Mouse (Mus musculus) MEL (cell line): Measurements from ENCODE around the gene Plek. TPM values are rescaled to one million over a fixed set of nuclear protein-coding genes. Genes with fewer than 3 reads are reported as not detected.
"Not testable (repeated sequence)": the region's sequence is repeated elsewhere in the genome, so short reads cannot be mapped to it uniquely, and the experiment has no call there.

Experiments
- DNase-seq: peaks from one replicate; pipeline ENCODE4 v3.0.0; 2011; ENCODE audit warnings: low read depth, low spot score
- H3K27ac ChIP-seq: 2 replicates; pipeline ENCODE4 v1.5.1; 2012; ENCODE audit warnings: low read depth, mild to moderate bottlenecking, control low read depth, low read length, moderate library complexity; ENCODE audit not compliant: control insufficient read depth
- H3K27me3 ChIP-seq, 2 experiments: fragments of 150-350 bp in 1 of 2; sonication (generic) in 1 of 2; 2 replicates each; pipeline ENCODE4 v1.6.1; 2012; ENCODE audit warnings: low read length in 2 of 2, mild to moderate bottlenecking in 2 of 2, improper control_type of control experiment in 1 of 2, moderate library complexity in 1 of 2; ENCODE audit not compliant: insufficient read depth in 2 of 2, control insufficient read depth in 1 of 2
- H3K36me3 ChIP-seq, 2 experiments: 2 replicates each; pipeline ENCODE4 v1.6.1; 2012 to 2014; ENCODE audit warnings: low read length in 2 of 2, improper control_type of control experiment in 1 of 2, inconsistent platforms in 1 of 2, mild to moderate bottlenecking in 1 of 2; ENCODE audit not compliant: insufficient read depth in 2 of 2, control insufficient read depth in 1 of 2
- H3K4me1 ChIP-seq, 2 experiments: fragments of 150-350 bp in 1 of 2; sonication (generic) in 1 of 2; 2 replicates each; pipeline ENCODE4 v1.6.1; 2012; ENCODE audit warnings: low read length in 2 of 2, improper control_type of control experiment in 1 of 2, mild to moderate bottlenecking in 1 of 2; ENCODE audit not compliant: insufficient read depth in 2 of 2, control insufficient read depth in 1 of 2
- H3K4me3 ChIP-seq, 2 experiments: fragments of 150-350 bp in 1 of 2; sonication (generic) in 1 of 2; 2 replicates each; pipeline ENCODE4 v1.5.1; 2012; ENCODE audit warnings: low read depth in 2 of 2, low read length in 2 of 2, mild to moderate bottlenecking in 2 of 2, moderate library complexity in 2 of 2, control low read depth in 1 of 2, improper control_type of control experiment in 1 of 2; ENCODE audit not compliant: control insufficient read depth in 1 of 2, insufficient read depth in 1 of 2
- H3K79me2 ChIP-seq: 2 replicates; pipeline ENCODE4 v1.6.1; 2012; ENCODE audit warnings: mild to moderate bottlenecking, low read length, moderate library complexity; ENCODE audit not compliant: control insufficient read depth, poor library complexity, insufficient read depth
- H3K9ac ChIP-seq: 2 replicates; pipeline ENCODE4 v1.6.1; 2012; ENCODE audit warnings: low read depth, mild to moderate bottlenecking, control low read depth, low read length, moderate library complexity; ENCODE audit not compliant: control insufficient read depth, poor library complexity, severe bottlenecking
- H3K9me3 ChIP-seq: fragments of 150-350 bp; sonication (generic); replicated peaks from 2 replicates; pipeline ENCODE4 v1.6.1; 2012; ENCODE audit warnings: mild to moderate bottlenecking, low read length, improper control_type of control experiment, moderate library complexity; ENCODE audit not compliant: insufficient read depth
- CHD1 ChIP-seq: IDR thresholded peaks from 2 replicates; pipeline ENCODE4 v1.6.1; 2012; ENCODE audit warnings: low read depth, mild to moderate bottlenecking, inconsistent platforms, low read length, improper control_type of control experiment
- CTCF ChIP-seq, 3 experiments: IDR thresholded peaks in 2 of 3; conservative IDR thresholded peaks in 1 of 3; 2 replicates each; pipeline ENCODE4 v1.5.1; 2011 to 2012; ENCODE audit warnings: low read length in 3 of 3, low read depth in 2 of 3, mild to moderate bottlenecking in 2 of 3, improper control_type of control experiment in 1 of 3, inconsistent platforms in 1 of 3, mixed read lengths in 1 of 3, moderate library complexity in 1 of 3; ENCODE audit not compliant: control insufficient read depth in 1 of 3, insufficient read depth in 1 of 3, poor library complexity in 1 of 3, severe bottlenecking in 1 of 3
- GABPA ChIP-seq: IDR thresholded peaks from 2 replicates; pipeline ENCODE4 v1.6.1; 2012; ENCODE audit warnings: low read depth, mild to moderate bottlenecking, inconsistent platforms, low read length, improper control_type of control experiment, moderate library complexity
- HCFC1 ChIP-seq: IDR thresholded peaks from 2 replicates; pipeline ENCODE4 v1.6.1; 2012; ENCODE audit warnings: low read depth, mild to moderate bottlenecking, inconsistent platforms, low read length, improper control_type of control experiment, moderate library complexity
- MAFK ChIP-seq: IDR thresholded peaks from 2 replicates; pipeline ENCODE4 v1.6.1; 2011; ENCODE audit warnings: low read depth, mild to moderate bottlenecking, low read length, improper control_type of control experiment, borderline replicate concordance
- MXI1 ChIP-seq: IDR thresholded peaks from 2 replicates; pipeline ENCODE4 v1.6.1; 2011; ENCODE audit warnings: mild to moderate bottlenecking, low read depth, low read length, improper control_type of control experiment
- POLR2AphosphoS2 ChIP-seq: IDR thresholded peaks from 2 replicates; pipeline ENCODE4 v1.6.1; 2011; ENCODE audit warnings: low read length, improper control_type of control experiment
- POLR2AphosphoS5 ChIP-seq: IDR thresholded peaks from 2 replicates; pipeline ENCODE4 v1.6.1; 2012; ENCODE audit warnings: low read depth, borderline replicate concordance, mild to moderate bottlenecking, inconsistent platforms, low read length, moderate library complexity, mixed read lengths
- SIN3A ChIP-seq: IDR thresholded peaks from 2 replicates; pipeline ENCODE4 v1.6.1; 2012; ENCODE audit warnings: low read length, improper control_type of control experiment, inconsistent platforms
- SMC3 ChIP-seq: IDR thresholded peaks from 2 replicates; pipeline ENCODE4 v1.6.1; 2011; ENCODE audit warnings: low read depth, low read length, improper control_type of control experiment
- TAL1 ChIP-seq: IDR thresholded peaks from 2 replicates; pipeline ENCODE4 v1.6.1; 2012; ENCODE audit warnings: mild to moderate bottlenecking, inconsistent platforms, low read length, moderate library complexity, mixed read lengths
- TBP ChIP-seq: IDR thresholded peaks from 2 replicates; pipeline ENCODE4 v1.8.0; 2011; ENCODE audit warnings: low read depth, low read length, improper control_type of control experiment
- TCF12 ChIP-seq: IDR thresholded peaks from 2 replicates; pipeline ENCODE4 v1.6.1; 2014; ENCODE audit warnings: low read depth, mild to moderate bottlenecking, inconsistent platforms, low read length, improper control_type of control experiment, moderate library complexity
- ZC3H11A ChIP-seq: IDR thresholded peaks from 2 replicates; pipeline ENCODE4 v1.6.1; 2012; ENCODE audit warnings: low read depth, mild to moderate bottlenecking, inconsistent platforms, low read length, improper control_type of control experiment
- ZKSCAN1 ChIP-seq: IDR thresholded peaks from 2 replicates; pipeline ENCODE4 v1.6.1; 2012; ENCODE audit warnings: low read depth, mild to moderate bottlenecking, inconsistent platforms, low read length, improper control_type of control experiment, moderate library complexity
- ZNF384 ChIP-seq: IDR thresholded peaks from 2 replicates; pipeline ENCODE4 v1.6.1; 2012; ENCODE audit warnings: low read depth, mild to moderate bottlenecking, inconsistent platforms, low read length, improper control_type of control experiment
- polyA plus RNA-seq, 2 experiments: library from polyadenylated mRNA; stranded (reverse) in 1 of 2; unstranded in 1 of 2; fragments of >175 nt in 1 of 2; fragments of >200 nt in 1 of 2; gene quantifications; 2 replicates each; pipeline versions ENCODE4 v1.2.1 to v1.2.4; 2012; ENCODE audit warnings: low replicate concordance in 2 of 2, low read depth in 1 of 2; ENCODE audit not compliant: insufficient read length in 2 of 2, insufficient read depth in 1 of 2, missing spikeins in 1 of 2
- total RNA-seq: library from RNA; depleted of rRNA; stranded (reverse); fragments of 300-350 nt; gene quantifications from 2 replicates; pipeline ENCODE4 v1.2.3, GENCODE M21; 2012

Gene Plek
- total and polyA plus RNA-seq, 3 experiments = 51.5 to 357 (median 76.7) TPM

DNA sequence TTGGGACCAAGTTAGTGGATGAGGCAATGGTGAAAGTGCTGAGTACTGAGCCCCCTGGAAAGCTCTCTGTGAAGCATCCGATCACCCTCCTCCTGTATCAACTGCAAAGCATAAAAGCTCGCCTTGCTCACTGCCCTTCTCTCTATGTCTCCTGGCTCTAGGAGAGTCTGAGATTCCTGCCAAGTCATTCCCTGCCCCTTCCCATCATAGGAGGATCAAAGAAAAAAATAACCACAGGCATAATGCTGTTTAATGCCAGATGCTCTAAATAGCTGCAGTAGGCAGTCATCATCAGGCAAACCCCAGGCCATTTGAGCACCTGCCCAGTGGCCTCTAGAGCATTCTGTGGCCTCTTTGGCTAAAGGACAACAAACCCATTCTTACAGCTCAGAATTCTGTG lies 23.5 kb upstream of the Plek start:
- H3K79me2 ChIP-seq = no peaks in the 10 kb centered on the region
- TF ChIP-seq SIN3A (no peak), SMC3 (no peak), CTCF (IDR thresholded peaks at IDR 0.05 in 2 of 3, conservative IDR thresholded peaks at IDR 0.05 in 1 of 3; ENCODE audit: control insufficient read depth in 1 of 3, insufficient read depth in 1 of 3, low read depth in 2 of 3, low read length in 3 of 3, poor library complexity in 1 of 3, severe bottlenecking in 1 of 3) (no peak), MAFK (no peak), ZKSCAN1 (no peak), POLR2AphosphoS5 (no peak), GABPA (no peak), MXI1 (no peak), POLR2AphosphoS2 (no peak), TCF12 (no peak), CHD1 (no peak), HCFC1 (no peak), ZNF384 (no peak), TAL1 (no peak), ZC3H11A (no peak), TBP (no peak)

DNA sequence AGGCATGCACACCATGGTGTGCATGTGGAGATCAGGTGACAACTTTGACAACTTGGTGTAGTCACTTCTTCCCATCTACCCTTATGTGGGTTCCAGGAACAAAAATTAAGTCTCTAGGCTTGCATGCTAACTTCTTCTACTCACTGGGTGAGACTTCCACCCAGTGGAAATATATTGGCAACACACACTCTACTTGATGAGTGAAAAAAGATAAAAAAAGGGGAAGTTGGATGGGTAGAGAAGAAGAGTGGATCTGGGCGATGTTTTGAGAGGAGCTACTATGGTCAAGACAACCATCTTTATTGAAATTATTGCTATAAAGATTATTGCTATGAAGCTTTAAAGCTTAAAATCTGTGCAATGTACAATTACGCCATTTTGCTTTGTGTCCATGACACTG lies 17.2 kb upstream of the Plek start:
- not testable (repeated sequence) for H3K9ac ChIP-seq, H3K27me3 ChIP-seq, H3K4me1 ChIP-seq, H3K79me2 ChIP-seq, DNase-seq, H3K36me3 ChIP-seq, H3K4me3 ChIP-seq, H3K27ac ChIP-seq, H3K9me3 ChIP-seq

More for the DNA sequence above, 23.5 kb upstream of the Plek start:
- H3K27me3 ChIP-seq = peaks cover 3 to 5% of the 10 kb centered on the region in 2 experiments
- no peaks in the 10 kb centered on the region for H3K4me1 ChIP-seq
- no peak overlapping the region for H3K9ac ChIP-seq
- no peak overlapping the region for H3K4me3 ChIP-seq
- no peak overlapping the region for H3K27ac ChIP-seq
- H3K9me3 ChIP-seq = no peaks in the 10 kb centered on the region
- no peaks in the 10 kb centered on the region for H3K36me3 ChIP-seq
- no peak for DNase-seq
